Mouse (Mus musculus) layer of hippocampus, adult 2 months (tissue): Measurements from ENCODE around the gene Hdlbp. TPM values are rescaled to one million over a fixed set of nuclear protein-coding genes. Genes with fewer than 3 reads are reported as not detected.
"Not testable (repeated sequence)": the region's sequence is repeated elsewhere in the genome, so short reads cannot be mapped to it uniquely, and the experiment has no call there.

Experiments
- DNase-seq, 2 experiments: peaks; one replicate each; pipeline ENCODE4 v3.0.0; 2022; ENCODE audit warnings: low spot score in 2 of 2
- H3K27ac ChIP-seq: fragments of 200-600 bp; 2 replicates; pipeline ENCODE4 v1.8.1; 2022
- H3K4me3 ChIP-seq: fragments of 200-600 bp; 2 replicates; pipeline ENCODE4 v1.8.1; 2022; ENCODE audit warnings: mild to moderate bottlenecking
- CTCF ChIP-seq: fragments of 200-600 bp; conservative IDR thresholded peaks from 2 replicates; pipeline ENCODE4 v1.8.1; 2022; ENCODE audit warnings: antibody characterized with exemption, mild to moderate bottlenecking, moderate library complexity
- long read RNA-seq, 2 experiments: library from polyadenylated mRNA; stranded (forward); transcript quantifications; one replicate each; pipeline ENCODE4 v2.0.0; 2021; ENCODE audit warnings: borderline mapping rate in 2 of 2
- total RNA-seq, 2 experiments: library from RNA; stranded (reverse); gene quantifications; 2 replicates each; pipeline ENCODE4 v1.2.3; 2021

The Hdlbp gene
- 100 to 1,000 TPM; 137 to 148 TPM for total RNA-seq
- long read RNA-seq, experiment 1, full-length matches to known transcripts: 34 of 68 reads
- long read RNA-seq, experiment 1, partial matches to known transcripts: 11 of 68 reads
- long read RNA-seq, experiment 1, other reads (novel, unspliced or antisense): 23 of 68 reads
- long read RNA-seq, experiment 2, full-length matches to known transcripts: 50 of 97 reads
- long read RNA-seq, experiment 2, partial matches to known transcripts: 16 of 97 reads
- long read RNA-seq, experiment 2, other reads (novel, unspliced or antisense): 31 of 97 reads

DNA sequence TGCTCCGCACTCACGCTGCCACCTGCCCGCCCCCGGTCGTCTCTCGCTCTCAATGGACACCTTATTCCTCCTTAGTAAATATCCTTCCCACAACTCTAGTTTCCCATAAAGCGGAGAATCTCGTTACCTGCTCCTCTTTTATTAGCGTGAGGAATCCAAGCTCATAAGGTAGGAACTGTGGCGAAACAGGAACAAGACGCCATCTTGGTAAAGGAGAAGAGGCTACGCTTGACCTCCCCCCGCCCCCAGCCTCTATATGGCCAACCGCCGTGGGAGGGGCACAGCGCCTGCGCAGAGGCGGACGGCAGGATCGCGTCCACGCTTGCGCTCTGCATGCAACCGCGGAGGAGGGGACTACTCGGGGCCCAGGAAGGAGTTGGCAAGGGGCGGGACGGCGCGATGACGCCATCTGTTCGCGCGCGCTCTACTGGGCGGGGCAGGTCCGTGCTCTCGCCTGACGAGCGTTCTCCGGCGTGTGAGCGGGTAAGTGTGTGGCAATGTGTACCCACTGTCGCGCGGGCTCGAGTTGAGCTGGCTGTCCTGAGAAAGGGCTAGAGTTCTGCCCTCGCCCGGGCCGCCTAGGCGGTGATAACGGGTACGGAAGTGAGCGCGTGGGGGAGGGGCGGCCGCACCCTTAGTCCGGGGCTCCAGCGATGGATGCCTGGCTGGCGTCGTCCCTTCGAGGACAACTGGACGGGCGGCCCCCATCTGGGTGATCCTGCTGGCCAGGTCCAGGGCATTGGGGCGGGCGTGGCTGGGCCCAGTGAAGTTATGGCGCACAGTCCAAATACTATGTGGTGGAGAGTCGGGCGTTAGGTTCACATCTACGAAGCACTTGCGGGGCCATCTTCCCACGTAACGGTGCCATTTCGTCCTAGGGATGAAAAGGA, at the start of gene Hdlbp:
Hdlbp (minus strand) TSS at position 230 of the 890 bp plus-strand sequence.
- TF ChIP-seq CTCF: no peak

GRCm38 (mm10) chr1:93522325-93522724, 43.7 kb upstream of the Hdlbp start:
- no peak for DNase-seq
- H3K27ac ChIP-seq: no peak overlapping the region
- TF ChIP-seq CTCF: no peak
- H3K4me3 ChIP-seq: no peak overlapping the region

More for the DNA sequence above, at the start of gene Hdlbp:
- peak; percentile 99 to 100 for DNase-seq
- H3K27ac ChIP-seq: peak within 1 kb of the TSS; percentile 99
- peak within 1 kb of the TSS; percentile 95 for H3K4me3 ChIP-seq

DNA sequence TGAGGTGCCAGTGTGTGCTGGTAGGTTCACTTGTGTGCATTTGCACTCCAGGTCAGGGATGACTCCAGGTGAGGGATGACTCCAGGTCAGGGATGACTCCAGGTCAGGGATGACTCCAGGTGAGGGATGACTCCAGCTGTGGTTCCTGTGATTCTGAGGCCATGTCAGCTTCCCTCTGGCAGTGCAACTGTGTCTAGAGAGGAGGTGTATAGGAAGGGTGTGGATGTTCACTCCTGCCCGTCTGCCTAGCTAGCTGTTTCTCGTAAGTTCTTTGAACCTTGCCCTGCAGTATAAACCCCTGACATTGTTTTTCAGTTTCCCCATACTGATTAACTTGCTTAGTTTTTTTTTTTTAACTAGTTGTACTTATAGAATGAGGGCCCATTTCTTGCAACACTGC, 42.9 kb upstream of the Hdlbp start:
- H3K4me3 ChIP-seq: no peak overlapping the region
- DNase-seq: no peak
- no peak overlapping the region for H3K27ac ChIP-seq
- TF ChIP-seq CTCF: no peak

DNA sequence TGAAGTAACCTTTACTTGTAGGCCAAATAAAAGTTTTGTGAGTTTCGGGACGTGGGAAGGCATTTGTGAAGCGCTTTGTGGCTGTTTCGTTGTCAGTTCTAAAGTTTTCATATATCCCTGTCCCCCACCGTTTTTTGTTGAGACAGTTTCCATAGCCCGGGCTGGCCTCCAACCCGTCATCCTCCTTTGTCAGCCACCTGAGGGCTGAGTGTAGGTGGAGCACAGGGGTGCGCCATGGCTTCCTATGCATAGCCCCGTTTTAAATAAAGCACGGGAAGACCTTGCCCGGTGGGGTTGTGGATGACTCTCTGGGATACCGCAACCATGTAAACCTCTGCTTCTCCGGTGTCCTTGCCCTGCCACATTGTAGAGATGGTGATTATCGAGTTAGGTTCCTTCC, 34.6 kb upstream of the Hdlbp start:
- no peak overlapping the region; the same call in 1 of the 2 replicates for H3K4me3 ChIP-seq
- DNase-seq: no peak
- no peak overlapping the region for H3K27ac ChIP-seq
- no peak for TF ChIP-seq CTCF

DNA sequence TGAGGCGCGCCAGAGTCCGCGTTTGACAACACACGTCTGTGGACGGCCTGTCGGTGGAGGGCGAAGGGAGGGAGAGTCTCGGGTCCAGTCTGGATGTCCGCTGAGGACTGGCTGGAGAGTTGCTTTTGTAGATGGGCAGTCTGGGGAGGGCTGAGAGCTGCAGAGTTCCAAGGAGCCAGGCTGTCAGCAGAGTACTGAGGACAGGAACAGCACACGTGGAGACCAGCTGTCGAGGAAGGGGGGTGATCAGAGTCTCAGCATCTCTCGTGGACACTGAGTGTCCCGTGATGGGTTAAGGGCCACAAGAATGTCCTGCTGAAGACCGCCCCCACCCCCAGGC, 33.7 kb upstream of the Hdlbp start:
- no peak for DNase-seq
- no peak for TF ChIP-seq CTCF
- Histone ChIP-seq H3K4me3 (peak overlapping the region; percentile 88), H3K27ac (peak overlapping the region; percentile 83)

DNA sequence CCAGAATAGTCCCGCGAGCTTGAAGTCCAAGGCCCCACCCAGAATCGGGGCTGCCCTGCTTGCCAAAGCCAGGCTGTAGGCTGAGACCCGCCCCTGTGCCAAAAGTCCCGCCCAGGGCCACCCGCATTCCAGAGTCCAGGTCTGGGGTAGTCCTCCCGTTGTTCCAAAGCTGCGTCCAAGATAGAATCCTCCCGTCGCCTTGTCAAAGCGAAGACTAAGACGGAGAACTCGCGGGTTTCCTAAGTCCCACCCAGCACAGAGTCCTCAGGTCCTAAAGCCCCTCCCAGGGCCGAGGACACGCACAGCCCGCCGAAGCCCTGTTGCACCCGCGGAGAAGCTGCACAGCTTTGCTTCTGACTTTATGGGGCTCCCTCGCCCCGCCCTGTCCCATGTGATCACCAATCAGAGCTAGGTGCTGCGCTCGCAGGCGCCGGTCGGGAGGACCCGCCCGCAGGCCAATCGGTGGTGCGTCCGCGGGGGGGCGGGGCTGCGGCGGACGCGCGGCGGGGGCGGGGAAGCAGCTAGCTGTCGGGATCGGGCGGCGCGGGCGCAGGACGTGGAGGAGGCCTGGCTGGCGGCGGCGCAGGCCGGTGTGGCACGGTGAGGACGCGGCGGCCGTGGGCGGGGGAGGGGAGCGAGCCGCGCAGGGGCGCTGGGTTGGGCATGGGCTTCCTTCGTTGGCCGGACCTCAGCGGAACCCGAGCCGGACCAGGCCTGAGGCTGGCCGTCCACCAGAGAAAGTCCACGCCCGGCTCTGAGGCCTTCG, 33.2 kb upstream of the Hdlbp start, which contains the start of gene Farp2:
Farp2 (plus strand) TSS at position 495 of the 766 bp plus-strand sequence.
- no peak for TF ChIP-seq CTCF
- H3K27ac ChIP-seq: peak within 1 kb of the TSS; percentile 83

GRCm38 (mm10) chr1:93508576-93508975, 30.0 kb upstream of the Hdlbp start:
- not testable (repeated sequence) for DNase-seq, H3K27ac ChIP-seq, H3K4me3 ChIP-seq

More for the DNA sequence above, 33.2 kb upstream of the Hdlbp start, which contains the start of gene Farp2:
- peak within 1 kb of the TSS; percentile 88 for H3K4me3 ChIP-seq
- peak; percentile 88 to 93 for DNase-seq

DNA sequence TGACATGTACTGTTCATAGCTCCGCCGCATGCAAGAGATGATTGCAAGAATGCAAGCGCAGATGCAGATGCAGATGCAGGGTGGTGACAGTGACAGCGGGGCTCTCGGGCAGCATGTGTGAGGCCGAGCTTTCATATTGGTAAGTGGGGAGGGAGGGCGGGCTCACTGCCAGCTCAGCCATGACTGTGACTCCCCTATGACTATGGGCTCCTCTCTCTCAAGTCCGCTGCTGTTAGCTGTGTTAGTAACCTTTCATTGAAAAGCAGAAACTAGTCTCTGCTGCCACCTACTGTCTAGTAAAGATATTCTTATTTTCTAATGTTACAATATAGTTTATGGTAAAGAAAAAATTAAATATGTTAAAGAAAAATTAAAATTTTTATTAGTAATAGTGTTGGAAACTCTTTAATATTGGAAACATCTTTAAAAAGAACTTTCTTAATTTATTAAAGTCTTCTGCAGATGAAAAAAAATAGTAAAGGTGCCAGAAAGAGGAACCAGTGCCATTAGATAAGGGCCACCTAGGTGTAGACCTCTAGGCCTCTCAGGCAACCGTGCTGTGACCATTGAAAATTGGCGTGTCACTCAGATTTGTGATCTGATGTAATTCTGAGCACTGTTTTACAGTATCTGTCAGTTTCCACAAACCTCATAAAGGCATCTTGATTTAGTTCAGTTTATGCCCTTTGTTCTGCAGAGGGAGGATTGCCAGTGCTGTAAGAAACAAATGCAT, 28.5 kb upstream of the Hdlbp start:
- Histone ChIP-seq H3K4me3 (no peak overlapping the region), H3K27ac (no peak overlapping the region)
- peak; percentile 81 for TF ChIP-seq CTCF
- peak in 1 of 2 experiments; percentile 5 for DNase-seq

- Histone ChIP-seq H3K4me3 (no peak overlapping the region), H3K27ac (no peak overlapping the region)
- no peak for DNase-seq
- TF ChIP-seq CTCF: no peak
These were observed 16.7 kb upstream of the Hdlbp start for GRCm38 (mm10) chr1:93495312-93495711.

- DNase-seq, H3K4me3 ChIP-seq, H3K27ac ChIP-seq: not testable (repeated sequence)
- TF ChIP-seq CTCF: 0 out of 2 replicates have a peak, but pooled peaks have one; percentile 4
These were observed 7.7 kb upstream of the Hdlbp start for GRCm38 (mm10) chr1:93486302-93486701.

GRCm38 (mm10) chr1:93479476-93480083, 965 bp upstream of the Hdlbp start:
- no peak for TF ChIP-seq CTCF

More at GRCm38 (mm10) chr1:93479476-93480083, 965 bp upstream of the Hdlbp start:
- peak overlapping the region; percentile 95 for H3K4me3 ChIP-seq
- no peak for DNase-seq
- H3K27ac ChIP-seq: peak overlapping the region; percentile 99
